Mouse (Mus musculus) liver, embryonic 14.5 days (tissue): ENCODE measurements around the gene Neu4. TPM values are rescaled to one million over a fixed set of nuclear protein-coding genes. Genes with fewer than 3 reads are reported as not detected.
"Not testable (repeated sequence)": the region's sequence is repeated elsewhere in the genome, so short reads cannot be mapped to it uniquely, and the experiment has no call there.

Experiments used
- ATAC-seq: fragments of 200-750 bp; cut with Nextera tagmentation; 2 replicates; pipeline ENCODE4 v1.8.0; 2017; ENCODE audit warnings: moderate number of reproducible peaks, mild to moderate bottlenecking, moderate library complexity; ENCODE audit not compliant: insufficient read depth
- DNase-seq, 3 experiments: peaks; one replicate each; pipeline ENCODE4 v3.0.0-alpha.2; 2012 to 2013; ENCODE audit warnings: low read depth in 3 of 3, low spot score in 3 of 3
- H3K27ac ChIP-seq: fragments of 300-500 bp; sonication (generic); 2 replicates; pipeline ENCODE4 v1.5.1; 2014; ENCODE audit warnings: moderate library complexity, mild to moderate bottlenecking, control low read depth, inconsistent platforms
- H3K27me3 ChIP-seq: fragments of 300-500 bp; sonication (generic); 2 replicates; pipeline ENCODE4 v1.6.1; 2014; ENCODE audit warnings: mild to moderate bottlenecking, low read length, moderate library complexity; ENCODE audit not compliant: control insufficient read depth, insufficient read depth
- H3K36me3 ChIP-seq: fragments of 300-500 bp; sonication (generic); replicated peaks from 2 replicates; pipeline ENCODE4 v1.6.1; 2014; ENCODE audit warnings: low read depth; ENCODE audit not compliant: control insufficient read depth, insufficient read depth
- H3K4me1 ChIP-seq, 2 experiments: fragments of 200-500 bp in 1 of 2; fragments of 300-500 bp in 1 of 2; sonication (generic) in 1 of 2; replicated peaks; 2 replicates each; pipeline ENCODE4 v1.6.1; 2012 to 2014; ENCODE audit warnings: antibody characterized with exemption in 1 of 2, inconsistent platforms in 1 of 2, low read length in 1 of 2; ENCODE audit not compliant: control insufficient read depth in 2 of 2, insufficient read depth in 2 of 2
- H3K4me2 ChIP-seq: fragments of 300-500 bp; sonication (generic); 2 replicates; pipeline ENCODE4 v1.6.1; 2014; ENCODE audit warnings: low read depth, mild to moderate bottlenecking, control low read depth, moderate library complexity
- H3K4me3 ChIP-seq, 2 experiments: fragments of 200-500 bp in 1 of 2; fragments of 300-500 bp in 1 of 2; sonication (generic) in 1 of 2; 2 replicates each; pipeline ENCODE4 v1.5.1; 2012 to 2014; ENCODE audit warnings: low read depth in 2 of 2, low read length in 2 of 2, mild to moderate bottlenecking in 2 of 2, control low read depth in 1 of 2, inconsistent platforms in 1 of 2, moderate library complexity in 1 of 2; ENCODE audit not compliant: insufficient read depth in 1 of 2
- H3K9ac ChIP-seq: fragments of 300-500 bp; sonication (generic); replicated peaks from 2 replicates; pipeline ENCODE4 v1.6.1; 2014; ENCODE audit warnings: mild to moderate bottlenecking, control low read depth, moderate library complexity
- H3K9me3 ChIP-seq: fragments of 300-500 bp; sonication (generic); 2 replicates; pipeline ENCODE4 v1.6.1; 2016; ENCODE audit warnings: low read length, mixed read lengths; ENCODE audit not compliant: control insufficient read depth
- CTCF ChIP-seq: IDR thresholded peaks from 2 replicates; pipeline ENCODE4 v1.5.1; 2016; ENCODE audit warnings: antibody characterized with exemption, low read depth, control low read depth
- EP300 ChIP-seq: IDR thresholded peaks from 2 replicates; pipeline ENCODE4 v1.6.1; 2016; ENCODE audit warnings: antibody characterized with exemption, low read depth
- WGBS: fragments of 180-500 bp; shearing (Covaris S2); extraction: QIAGEN DNeasy Blood & Tissue Kit; methylation state at CpG from one replicate; pipeline ENCODE4 v1.1.7; 2014; ENCODE audit not compliant: insufficient replicate concordance; 5-methylcytosine and 5-hydroxymethylcytosine counted together
- polyA plus RNA-seq, 2 experiments: library from polyadenylated mRNA; depleted of rRNA in 1 of 2; stranded (reverse) in 1 of 2; unstranded in 1 of 2; fragments of >200 nt; fragmentation: Nextera tagmentation in 1 of 2; extraction: Ambion mirVana in 1 of 2; gene quantifications; 2 replicates each; pipeline versions ENCODE4 v1.2.1 to v1.2.3; 2012 to 2014

Gene Neu4
- not detected in 2 replicates for polyA plus RNA-seq (2012; rRNA removed)
- not detected in 2 replicates for polyA plus RNA-seq (2014; fragmentation: Nextera tagmentation; extraction: Ambion mirVana)

GRCm38 (mm10) chr1:94020151-94020550 lies at the start of gene Neu4:
Gene Neu4 (plus strand): TSS chr1:94020451.
- no peak for ATAC-seq
- TF ChIP-seq CTCF (no peak), EP300 (no peak)
- Histone ChIP-seq H3K9ac (no peak within 1 kb of the TSS), H3K4me2 (no peak within 1 kb of the TSS), H3K9me3 (no peaks in the 10 kb centered on the region), H3K36me3 (no peaks in the 10 kb centered on the region), H3K27me3 (no peaks in the 10 kb centered on the region), H3K27ac (no peak within 1 kb of the TSS), H3K4me1 (no peaks in the 10 kb centered on the region), H3K4me3 (no peak within 1 kb of the TSS)
- DNase-seq = no peak
- 67% methylated on average over 6 of the region's 6 CpGs for WGBS

GRCm38 (mm10) chr1:93970797-93971196 lies 49.5 kb upstream of the Neu4 start:
- H3K27me3 ChIP-seq, H3K4me3 ChIP-seq, H3K4me1 ChIP-seq, H3K36me3 ChIP-seq, H3K9me3 ChIP-seq, H3K9ac ChIP-seq, DNase-seq, ATAC-seq, H3K27ac ChIP-seq, H3K4me2 ChIP-seq: not testable (repeated sequence)
- WGBS = no CpG with 5 or more reads among the region's 4 CpGs

- not testable (repeated sequence) for H3K4me2 ChIP-seq, DNase-seq, ATAC-seq, H3K9ac ChIP-seq, H3K27ac ChIP-seq, H3K4me1 ChIP-seq, H3K36me3 ChIP-seq, H3K9me3 ChIP-seq, H3K4me3 ChIP-seq, H3K27me3 ChIP-seq
- 0% methylated on average over 1 of the region's 4 CpGs for WGBS
Measured at GRCm38 (mm10) chr1:93975764-93976163, 44.5 kb upstream of the Neu4 start.

- not testable (repeated sequence) for H3K36me3 ChIP-seq, ATAC-seq, H3K9me3 ChIP-seq, H3K9ac ChIP-seq, H3K27me3 ChIP-seq, DNase-seq, H3K4me2 ChIP-seq, H3K4me3 ChIP-seq, H3K27ac ChIP-seq, H3K4me1 ChIP-seq
- WGBS = no CpG with 5 or more reads among the region's 7 CpGs
Measured at GRCm38 (mm10) chr1:93978287-93978686, 42.0 kb upstream of the Neu4 start.

GRCm38 (mm10) chr1:93980932-93981331 lies 39.3 kb upstream of the Neu4 start:
- not testable (repeated sequence) for H3K4me2 ChIP-seq, H3K9ac ChIP-seq, H3K36me3 ChIP-seq, H3K4me3 ChIP-seq, H3K27ac ChIP-seq, H3K9me3 ChIP-seq, ATAC-seq, H3K4me1 ChIP-seq, DNase-seq, H3K27me3 ChIP-seq
- WGBS = no CpG with 5 or more reads among the region's 2 CpGs

- Histone ChIP-seq H3K4me1 (no peaks in the 10 kb centered on the region), H3K36me3 (no peaks in the 10 kb centered on the region), H3K27me3 (no peaks in the 10 kb centered on the region), H3K9ac (no peak overlapping the region), H3K27ac (no peak overlapping the region), H3K4me2 (no peak overlapping the region), H3K9me3 (no peaks in the 10 kb centered on the region), H3K4me3 (no peak overlapping the region)
- 32% methylated on average over 3 of the region's 3 CpGs for WGBS
- DNase-seq (no peak), ATAC-seq (no peak)
- TF ChIP-seq CTCF (no peak), EP300 (no peak)
Measured at GRCm38 (mm10) chr1:93986167-93986566, 34.1 kb upstream of the Neu4 start.
